Mouse (Mus musculus): ENCODE data around the gene Lipf. TPM values are rescaled to one million over a fixed set of nuclear protein-coding genes. Genes with fewer than 3 reads are reported as not detected.

Lipf gene
- polyA plus RNA-seq (2012; rRNA removed): not detected in 2 replicates

DNA sequence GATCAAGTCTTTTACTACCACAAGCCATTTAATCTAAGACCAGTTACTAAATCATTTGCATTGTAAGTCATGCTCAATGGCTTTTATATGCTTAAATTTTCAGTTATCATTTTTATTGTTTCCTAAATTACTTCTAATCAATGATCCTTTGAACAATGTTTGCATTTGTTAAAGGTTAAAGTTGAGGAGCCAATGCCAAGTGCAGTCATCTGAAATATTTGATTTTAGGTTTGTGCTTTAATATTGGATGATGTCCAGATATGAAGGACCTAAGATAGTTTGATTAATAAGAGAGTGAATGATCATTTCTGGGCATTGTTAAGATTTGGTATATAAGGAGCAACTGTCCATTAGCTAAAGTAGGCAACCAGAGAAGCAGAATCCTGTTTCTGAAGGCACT lies at the start of gene Lipf:
Gene Lipf, plus strand, starts transcription at position 301 of the 400 bp plus-strand sequence.

DNA sequence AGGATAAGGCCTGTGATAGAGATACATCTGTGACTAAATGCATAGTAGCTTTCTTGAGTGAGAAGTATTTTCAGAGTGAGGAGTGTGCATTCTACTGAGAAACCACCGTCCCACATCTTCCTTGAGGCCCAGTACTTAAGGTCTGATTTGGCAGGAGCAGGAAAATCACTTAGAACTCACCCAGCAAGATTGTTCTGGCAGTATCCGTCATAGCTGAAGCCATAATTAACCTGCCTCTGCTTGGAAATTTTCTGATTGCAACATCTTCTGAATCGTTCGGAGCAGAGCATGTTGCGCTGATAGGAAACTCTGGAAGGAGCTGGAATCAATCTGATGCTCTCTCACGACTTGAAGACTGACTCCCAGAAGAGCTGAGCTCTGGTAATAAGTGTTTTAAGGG lies 47.0 kb downstream of the Lipf start, which contains the start of gene Lipk:
Gene Lipk, plus strand, starts transcription at position 289 of the 400 bp plus-strand sequence.

Other genes with a start within 250 kb of the Lipf start
- gene Lipo2, start 209.8 kb upstream of the Lipf start, polyA plus RNA-seq (2012; rRNA removed): not detected in 2 replicates
- 4.5 and 5.1 TPM in 2 replicates for gene Lipo3, start 199.2 kb upstream of the Lipf start, polyA plus RNA-seq (2012; rRNA removed)
- not detected in 2 replicates for gene Lipo1, start 173.7 kb upstream of the Lipf start, polyA plus RNA-seq (2012; rRNA removed)
- gene Lipk, start 47.1 kb downstream of the Lipf start, polyA plus RNA-seq (2012; rRNA removed): 0.09 TPM in 1 of 2 replicates, not detected in the other
- not detected in 2 replicates for gene Lipn, start 106.2 kb downstream of the Lipf start, polyA plus RNA-seq (2012; rRNA removed)
- not detected in 2 replicates for gene Lipm, start 139.7 kb downstream of the Lipf start, polyA plus RNA-seq (2012; rRNA removed)
- gene Ankrd22, start 204.9 kb downstream of the Lipf start, polyA plus RNA-seq (2012; rRNA removed): 1.1 and 1.7 TPM in 2 replicates
- gene Stambpl1, start 231.0 kb downstream of the Lipf start, polyA plus RNA-seq (2012; rRNA removed): 7.3 and 7.7 TPM in 2 replicates